Mouse (Mus musculus) small intestine, adult 2 months (tissue): ENCODE measurements around the gene Samd9l.

Experiments
- CTCF ChIP-seq: fragments of 200-500 bp; IDR thresholded peaks from 2 replicates; pipeline ENCODE4 v1.5.1; 2012; ENCODE audit warnings: low read depth, mild to moderate bottlenecking, control low read depth, inconsistent platforms, low read length, moderate library complexity, mixed read lengths; ENCODE audit not compliant: insufficient replicate concordance, insufficient read length; ENCODE audit errors: extremely low read depth
- POLR2A ChIP-seq: fragments of 200-500 bp; IDR thresholded peaks from 2 replicates; pipeline ENCODE4 v1.6.1; 2012; ENCODE audit warnings: low read depth, mild to moderate bottlenecking, control low read depth, inconsistent platforms, low read length, moderate library complexity

DNA sequence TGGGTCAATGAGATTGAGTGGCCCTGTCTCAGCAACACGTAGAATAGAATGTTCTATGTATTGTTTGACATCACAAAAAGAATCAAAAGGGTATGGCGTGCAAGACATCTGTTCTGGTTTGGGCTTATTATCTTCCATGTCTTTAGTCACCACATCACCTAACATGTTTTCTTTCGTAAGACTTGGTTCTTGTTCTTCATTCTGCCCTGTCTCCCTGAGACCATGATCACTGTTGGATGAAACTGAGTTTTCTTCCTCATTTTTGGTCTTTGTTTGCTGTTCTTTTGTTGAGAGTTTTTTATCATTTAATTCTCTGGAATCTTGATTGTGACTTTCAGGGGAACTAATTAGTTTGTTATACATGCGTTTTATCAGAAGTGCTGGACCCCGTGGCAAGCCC, 22.7 kb downstream of the Samd9l start:
- TF ChIP-seq CTCF (no peak), POLR2A (no peak)
